Mouse (Mus musculus): ENCODE results near the gene Med6.
"Not testable (repeated sequence)": the region's sequence is repeated elsewhere in the genome, so short reads cannot be mapped to it uniquely, and the experiment has no call there.

The Med6 gene

DNA sequence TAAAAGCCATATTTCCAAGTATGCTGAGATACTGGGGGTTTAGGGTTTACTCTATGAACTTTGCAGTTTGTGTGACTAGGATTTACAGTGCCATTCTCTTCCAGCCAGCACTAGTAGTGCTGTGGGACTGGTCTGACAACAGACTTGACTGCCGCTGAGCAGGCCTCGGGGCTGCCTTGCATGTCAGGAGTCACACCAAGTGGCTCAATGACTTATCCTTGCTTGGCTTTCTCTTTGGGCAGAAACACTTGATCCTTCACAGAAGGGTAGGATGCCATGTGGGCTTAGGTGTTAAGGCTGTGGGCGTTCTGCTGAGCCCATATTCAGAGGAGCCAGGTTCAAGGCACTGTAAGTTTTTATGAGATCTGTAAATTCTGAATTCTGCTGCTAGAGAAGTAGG is 45.5 kb downstream of the Med6 start:
- no peak for DNase-seq (ENCODE audit: low spot score)

- DNase-seq (ENCODE audit: low spot score), result no peak
These were observed 47.6 kb downstream of the Med6 start for GRCm38 (mm10) chr12:81547163-81547562.

GRCm38 (mm10) chr12:81533029-81533419 is 61.8 kb downstream of the Med6 start:
- DNase-seq (ENCODE audit: low spot score), result no peak

- peak; percentile 75 for DNase-seq (ENCODE audit: low spot score)
These were observed 62.3 kb downstream of the Med6 start, which contains the start of the genes Gm20498 and Synj2bp for GRCm38 (mm10) chr12:81532316-81533028. Gm20498 (minus strand) TSS chr12:81532905. Synj2bp (minus strand) TSS chr12:81532911.

- not testable (repeated sequence) for DNase-seq (ENCODE audit: low spot score)
These were observed 64.2 kb downstream of the Med6 start for GRCm38 (mm10) chr12:81530587-81530986.

Measured in ovary, adult 18-20 months (tissue).